Mouse (Mus musculus): ENCODE results near the gene Cap2. TPM values are rescaled to one million over a fixed set of nuclear protein-coding genes. Genes with fewer than 3 reads are reported as not detected.

Cap2 gene
- total and polyA plus RNA-seq, 2 experiments from 2014 or later: 13.1 to 21.9 TPM

DNA sequence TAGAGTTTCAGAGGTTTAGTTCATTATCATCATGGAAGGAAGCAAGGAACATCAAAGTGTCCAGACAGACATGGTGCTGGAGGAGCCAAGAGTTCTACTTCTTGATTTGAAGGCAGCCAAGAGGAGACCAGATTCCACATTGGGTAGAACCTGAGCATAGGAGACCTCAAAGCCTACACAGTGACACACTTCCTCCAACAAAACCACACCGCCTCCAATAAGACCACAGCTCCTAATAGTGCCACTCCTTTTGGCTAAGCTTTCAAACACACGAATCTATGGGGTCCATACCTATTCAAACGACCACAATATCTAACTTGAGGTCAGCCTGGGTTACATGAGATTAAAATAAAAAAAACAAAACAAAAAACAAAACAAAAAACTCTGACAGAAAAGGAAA, 25.0 kb downstream of the Cap2 start:
- no peak for TF ChIP-seq CTCF (IDR thresholded peaks at IDR 0.05)
- DNase-seq (ENCODE audit: low spot score) (no peak), ATAC-seq (ENCODE audit: low FRiP score) (no peak)
- Histone ChIP-seq H3K9me3 (ENCODE audit: low read length) (no peaks in the 10 kb centered on the region), H3K4me1 (ENCODE audit: insufficient read depth, low read length) (no peaks in the 10 kb centered on the region), H3K4me3 (ENCODE audit: low read depth, low read length) (no peak overlapping the region), H3K27ac (ENCODE audit: low read depth, low read length) (no peak overlapping the region), H3K4me2 (ENCODE audit: low read depth, low read length, poor library complexity, severe bottlenecking) (no peak overlapping the region), H3K9ac (replicated peaks; ENCODE audit: low read length, poor library complexity, severe bottlenecking) (no peak overlapping the region), H3K27me3 (ENCODE audit: insufficient read depth, low read length) (no peaks in the 10 kb centered on the region), H3K36me3 (ENCODE audit: insufficient read depth, low read length) (no peaks in the 10 kb centered on the region)
- 93% methylated on average over 3 of the region's 3 CpGs for WGBS

DNA sequence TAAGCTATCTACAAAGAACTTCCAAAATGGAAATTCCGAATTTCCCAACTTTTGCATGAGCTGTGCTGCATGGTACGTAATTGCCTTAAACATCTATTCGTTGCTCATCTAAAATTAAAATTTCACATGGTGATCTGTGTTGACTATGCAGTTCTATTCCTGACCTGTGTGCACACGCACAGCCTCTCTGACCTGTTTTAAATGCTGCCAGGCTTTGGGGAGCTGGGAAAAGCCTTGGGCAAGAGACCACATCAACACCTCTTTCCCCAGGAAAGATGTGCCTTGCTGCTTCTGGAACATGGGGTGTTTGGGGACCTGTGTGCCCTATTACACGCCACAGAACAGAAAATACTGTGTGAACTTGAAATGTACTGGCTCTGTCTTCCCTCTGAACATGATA, 25.7 kb downstream of the Cap2 start:
- Histone ChIP-seq H3K4me3 (ENCODE audit: low read depth, low read length) (no peak overlapping the region), H3K4me2 (ENCODE audit: low read depth, low read length, poor library complexity, severe bottlenecking) (no peak overlapping the region), H3K27ac (ENCODE audit: low read depth, low read length) (no peak overlapping the region), H3K4me1 (ENCODE audit: insufficient read depth, low read length) (no peaks in the 10 kb centered on the region), H3K9me3 (ENCODE audit: low read length) (no peaks in the 10 kb centered on the region), H3K36me3 (ENCODE audit: insufficient read depth, low read length) (no peaks in the 10 kb centered on the region), H3K9ac (replicated peaks; ENCODE audit: low read length, poor library complexity, severe bottlenecking) (no peak overlapping the region), H3K27me3 (ENCODE audit: insufficient read depth, low read length) (no peaks in the 10 kb centered on the region)
- ATAC-seq (ENCODE audit: low FRiP score) (no peak), DNase-seq (ENCODE audit: low spot score) (no peak)
- WGBS: 85% methylated on average over 5 of the region's 5 CpGs
- no peak for TF ChIP-seq CTCF (IDR thresholded peaks at IDR 0.05)

- no peak for TF ChIP-seq CTCF (IDR thresholded peaks at IDR 0.05)
- H3K4me2 ChIP-seq (ENCODE audit: low read depth, low read length, poor library complexity, severe bottlenecking): no peak overlapping the region
- H3K9ac ChIP-seq (replicated peaks; ENCODE audit: low read length, poor library complexity, severe bottlenecking): no peak overlapping the region
- no peaks in the 10 kb centered on the region for H3K9me3 ChIP-seq (ENCODE audit: low read length)
- H3K4me3 ChIP-seq (ENCODE audit: low read depth, low read length): no peak overlapping the region
- no peaks in the 10 kb centered on the region for H3K36me3 ChIP-seq (ENCODE audit: insufficient read depth, low read length)
- ATAC-seq (ENCODE audit: low FRiP score) (no peak), DNase-seq (ENCODE audit: low spot score) (no peak)
- H3K27ac ChIP-seq (ENCODE audit: low read depth, low read length): no peak overlapping the region
- WGBS: 69% methylated on average over 10 of the region's 10 CpGs
- H3K4me1 ChIP-seq (ENCODE audit: insufficient read depth, low read length): peaks cover under 1% of the 10 kb centered on the region; the same call in 1 of the 2 replicates
- H3K27me3 ChIP-seq (ENCODE audit: insufficient read depth, low read length): no peaks in the 10 kb centered on the region
Observed at GRCm38 (mm10) chr13:46529037-46529436, 27.4 kb downstream of the Cap2 start.

GRCm38 (mm10) chr13:46530546-46530945, 28.9 kb downstream of the Cap2 start:
- H3K9ac ChIP-seq (replicated peaks; ENCODE audit: low read length, poor library complexity, severe bottlenecking): no peak overlapping the region
- H3K36me3 ChIP-seq (ENCODE audit: insufficient read depth, low read length): no peaks in the 10 kb centered on the region
- 75% methylated on average over 8 of the region's 8 CpGs for WGBS
- peaks cover 5% of the 10 kb centered on the region; the same call in 1 of the 2 replicates for H3K4me1 ChIP-seq (ENCODE audit: insufficient read depth, low read length)
- TF ChIP-seq CTCF (IDR thresholded peaks at IDR 0.05): no peak
- no peaks in the 10 kb centered on the region for H3K27me3 ChIP-seq (ENCODE audit: insufficient read depth, low read length)
- H3K9me3 ChIP-seq (ENCODE audit: low read length): no peaks in the 10 kb centered on the region
- no peak overlapping the region for H3K4me3 ChIP-seq (ENCODE audit: low read depth, low read length)
- no peak for DNase-seq (ENCODE audit: low spot score)
- ATAC-seq (ENCODE audit: low FRiP score): no peak
- H3K27ac ChIP-seq (ENCODE audit: low read depth, low read length): no peak overlapping the region
- H3K4me2 ChIP-seq (ENCODE audit: low read depth, low read length, poor library complexity, severe bottlenecking): no peak overlapping the region

DNA sequence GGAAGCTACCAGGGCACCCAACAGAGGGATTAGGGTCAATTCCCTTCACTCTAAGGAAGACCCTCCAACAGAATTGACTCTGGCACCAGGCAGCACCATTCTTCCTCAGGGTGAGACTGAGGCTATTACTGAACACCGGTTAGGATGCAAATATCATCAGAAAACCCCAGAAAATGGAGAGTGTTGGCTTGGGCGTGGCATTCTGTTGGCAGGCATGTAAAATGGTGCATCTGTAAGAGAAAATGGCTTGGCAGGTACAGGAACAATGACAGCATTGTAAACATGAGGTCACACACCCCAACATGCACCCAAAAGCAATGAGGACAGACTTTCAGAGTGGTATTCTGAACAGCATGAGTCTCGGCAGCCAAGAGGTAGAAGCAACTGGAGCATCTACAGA, 30.0 kb downstream of the Cap2 start:
- WGBS: 94% methylated on average over 3 of the region's 3 CpGs

DNA sequence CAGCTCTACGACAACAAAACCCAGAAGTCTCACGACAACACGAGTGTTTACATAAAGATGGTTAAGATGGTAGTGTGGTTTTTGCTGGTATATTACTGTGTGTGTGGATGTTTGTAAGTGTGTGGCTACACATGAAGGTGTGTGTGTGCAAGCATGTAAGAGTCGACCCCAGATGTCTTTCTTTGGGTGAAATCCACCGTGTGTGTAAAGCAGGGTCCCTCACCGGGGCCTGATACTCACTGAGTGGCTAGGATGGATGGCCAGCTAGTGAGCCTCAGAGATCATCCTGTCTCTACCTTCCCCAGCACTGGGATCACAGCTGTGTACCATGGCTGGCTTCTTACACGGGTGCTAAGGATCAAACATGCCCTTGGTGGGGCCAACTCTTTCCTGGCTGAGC, 30.6 kb downstream of the Cap2 start:
- no peak for DNase-seq (ENCODE audit: low spot score)
- no peaks in the 10 kb centered on the region for H3K9me3 ChIP-seq (ENCODE audit: low read length)
- H3K4me2 ChIP-seq (ENCODE audit: low read depth, low read length, poor library complexity, severe bottlenecking): no peak overlapping the region
- H3K4me3 ChIP-seq (ENCODE audit: low read depth, low read length): no peak overlapping the region
- H3K9ac ChIP-seq (replicated peaks; ENCODE audit: low read length, poor library complexity, severe bottlenecking): no peak overlapping the region
- 94% methylated on average over 7 of the region's 7 CpGs for WGBS
- peaks cover 5% of the 10 kb centered on the region; the same call in 1 of the 2 replicates for H3K4me1 ChIP-seq (ENCODE audit: insufficient read depth, low read length)
- no peak for ATAC-seq (ENCODE audit: low FRiP score)
- no peak overlapping the region for H3K27ac ChIP-seq (ENCODE audit: low read depth, low read length)
- TF ChIP-seq CTCF (IDR thresholded peaks at IDR 0.05): no peak
- no peaks in the 10 kb centered on the region for H3K36me3 ChIP-seq (ENCODE audit: insufficient read depth, low read length)
- H3K27me3 ChIP-seq (ENCODE audit: insufficient read depth, low read length): no peaks in the 10 kb centered on the region

More for the DNA sequence above, 30.0 kb downstream of the Cap2 start:
- Histone ChIP-seq H3K27ac (ENCODE audit: low read depth, low read length) (no peak overlapping the region), H3K4me2 (ENCODE audit: low read depth, low read length, poor library complexity, severe bottlenecking) (no peak overlapping the region), H3K9ac (replicated peaks; ENCODE audit: low read length, poor library complexity, severe bottlenecking) (no peak overlapping the region), H3K27me3 (ENCODE audit: insufficient read depth, low read length) (no peaks in the 10 kb centered on the region), H3K36me3 (ENCODE audit: insufficient read depth, low read length) (no peaks in the 10 kb centered on the region), H3K9me3 (ENCODE audit: low read length) (no peaks in the 10 kb centered on the region), H3K4me1 (ENCODE audit: insufficient read depth, low read length) (peaks cover 5% of the 10 kb centered on the region; the same call in 1 of the 2 replicates), H3K4me3 (ENCODE audit: low read depth, low read length) (no peak overlapping the region)
- ATAC-seq (ENCODE audit: low FRiP score) (no peak), DNase-seq (ENCODE audit: low spot score) (no peak)
- no peak for TF ChIP-seq CTCF (IDR thresholded peaks at IDR 0.05)

All from midbrain, postnatal 0 days (tissue).